Mouse (Mus musculus): Measurements from ENCODE around the gene Sgsm3. TPM values are rescaled to one million over a fixed set of nuclear protein-coding genes. Genes with fewer than 3 reads are reported as not detected.

Gene Sgsm3
- total and polyA plus RNA-seq, 2 experiments from 2014 or later = 67.2 to 78.9 TPM

DNA sequence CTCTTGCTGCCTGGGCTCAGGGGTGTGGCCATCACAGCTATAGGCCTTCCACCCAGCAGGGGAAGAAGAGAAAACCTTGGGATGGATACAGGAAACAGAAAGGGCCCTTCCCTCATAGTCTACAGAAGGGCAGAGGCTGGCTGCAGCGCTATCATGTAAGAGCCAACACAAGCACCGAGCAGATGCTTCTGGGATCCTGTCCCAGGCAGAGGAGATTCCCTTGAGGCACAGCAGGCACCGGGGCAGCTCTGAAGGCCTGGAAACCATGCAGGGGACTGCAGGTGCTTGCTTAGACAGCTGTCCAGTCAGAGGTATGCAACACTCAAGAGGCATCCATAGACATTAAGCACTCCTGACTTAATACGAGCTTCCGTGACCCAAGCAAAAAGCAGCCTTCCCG is 56.6 kb downstream of the Sgsm3 start:
- no peaks in the 10 kb centered on the region for H3K27me3 ChIP-seq (ENCODE audit: insufficient read depth, low read length)
- no peaks in the 10 kb centered on the region for H3K36me3 ChIP-seq (ENCODE audit: insufficient read depth)
- no peak for TF ChIP-seq CTCF (IDR thresholded peaks at IDR 0.05; ENCODE audit: low read depth)
- no peaks in the 10 kb centered on the region for H3K9me3 ChIP-seq (ENCODE audit: low read length)
- H3K27ac ChIP-seq (ENCODE audit: low read depth, low read length) = 0 out of 2 replicates have a peak overlapping the region, but pooled peaks have one; percentile 29
- ATAC-seq (no peak), DNase-seq (no peak)
- no peaks in the 10 kb centered on the region for H3K4me1 ChIP-seq (ENCODE audit: insufficient read depth)
- no peak overlapping the region for H3K4me2 ChIP-seq (ENCODE audit: low read depth)
- no peak overlapping the region for H3K9ac ChIP-seq
- H3K4me3 ChIP-seq (ENCODE audit: low read depth, low read length) = no peak overlapping the region
- WGBS = 79% methylated on average over 6 of the region's 6 CpGs

DNA sequence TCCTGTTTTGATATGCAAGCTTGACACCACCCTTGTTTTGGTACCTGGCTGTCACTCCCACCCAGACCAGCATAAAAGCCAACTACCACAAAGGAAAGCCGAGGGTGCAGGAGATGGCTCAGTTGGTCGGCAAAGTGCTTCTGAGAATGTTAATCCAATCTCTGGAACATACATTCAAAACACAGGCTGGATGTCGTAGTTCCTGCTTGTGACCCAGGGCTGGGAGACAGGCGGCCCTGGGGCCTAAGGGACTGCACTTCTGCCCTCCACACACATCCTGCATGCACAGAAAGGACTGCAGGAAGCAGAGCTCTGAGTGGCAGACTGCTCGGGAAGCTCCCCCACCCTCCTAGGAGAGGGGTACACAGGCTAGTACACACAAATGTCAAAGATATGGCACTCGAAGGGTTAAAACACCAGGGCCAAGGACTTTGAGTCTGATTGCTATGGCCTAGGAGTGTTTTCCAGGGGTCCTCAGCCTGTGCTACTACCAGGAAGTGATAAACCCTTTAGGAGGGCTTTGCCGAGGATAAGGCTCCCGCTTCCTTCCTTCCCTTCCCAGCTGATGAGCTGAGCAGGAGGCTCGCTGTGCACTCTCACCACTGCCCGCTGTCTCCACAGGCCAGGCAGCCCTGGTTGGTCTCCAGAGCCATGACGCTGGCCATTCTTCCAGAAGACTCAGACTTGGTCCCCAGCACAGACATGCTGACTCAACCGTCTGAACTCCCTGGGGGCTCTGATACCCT is 58.0 kb downstream of the Sgsm3 start:
- H3K27me3 ChIP-seq (ENCODE audit: insufficient read depth, low read length) = no peaks in the 10 kb centered on the region
- DNase-seq (no peak), ATAC-seq (no peak)
- WGBS = 81% methylated on average over 12 of the region's 12 CpGs
- TF ChIP-seq CTCF (IDR thresholded peaks at IDR 0.05; ENCODE audit: low read depth) = no peak
- H3K4me1 ChIP-seq (ENCODE audit: insufficient read depth) = no peaks in the 10 kb centered on the region
- H3K9ac ChIP-seq = no peak overlapping the region
- H3K4me2 ChIP-seq (ENCODE audit: low read depth) = no peak overlapping the region
- no peak overlapping the region for H3K27ac ChIP-seq (ENCODE audit: low read depth, low read length)
- H3K4me3 ChIP-seq (ENCODE audit: low read depth, low read length) = no peak overlapping the region
- H3K9me3 ChIP-seq (ENCODE audit: low read length) = no peaks in the 10 kb centered on the region
- H3K36me3 ChIP-seq (ENCODE audit: insufficient read depth) = no peaks in the 10 kb centered on the region

DNA sequence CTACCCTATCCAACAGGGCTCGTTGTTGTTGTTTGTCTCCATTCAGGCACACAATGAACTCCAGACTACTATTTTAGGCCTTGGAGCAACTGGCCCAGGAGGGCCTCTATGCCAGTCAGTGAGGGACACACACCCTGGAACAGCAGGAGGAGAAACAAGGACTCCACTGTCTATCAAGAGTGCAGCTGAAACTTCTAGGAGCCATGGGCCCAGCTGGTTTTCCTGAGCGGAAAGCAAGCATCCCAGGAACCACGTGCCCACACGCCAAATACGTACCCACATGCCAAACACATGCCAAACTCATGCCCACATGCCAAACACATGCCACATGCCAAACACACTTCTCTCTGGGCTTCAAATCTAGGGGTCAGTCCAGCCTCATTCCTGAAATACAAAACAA is 60.9 kb downstream of the Sgsm3 start:
- Histone ChIP-seq H3K36me3 (ENCODE audit: insufficient read depth) (no peaks in the 10 kb centered on the region; the same call in 1 of the 2 replicates), H3K9ac (no peak overlapping the region), H3K4me2 (ENCODE audit: low read depth) (no peak overlapping the region), H3K9me3 (ENCODE audit: low read length) (no peaks in the 10 kb centered on the region), H3K4me3 (ENCODE audit: low read depth, low read length) (no peak overlapping the region), H3K27ac (ENCODE audit: low read depth, low read length) (no peak overlapping the region), H3K4me1 (ENCODE audit: insufficient read depth) (no peaks in the 10 kb centered on the region), H3K27me3 (ENCODE audit: insufficient read depth, low read length) (no peaks in the 10 kb centered on the region)
- no peak for DNase-seq
- no peak for ATAC-seq
- 69% methylated on average over 5 of the region's 5 CpGs for WGBS
- no peak for TF ChIP-seq CTCF (IDR thresholded peaks at IDR 0.05; ENCODE audit: low read depth)

DNA sequence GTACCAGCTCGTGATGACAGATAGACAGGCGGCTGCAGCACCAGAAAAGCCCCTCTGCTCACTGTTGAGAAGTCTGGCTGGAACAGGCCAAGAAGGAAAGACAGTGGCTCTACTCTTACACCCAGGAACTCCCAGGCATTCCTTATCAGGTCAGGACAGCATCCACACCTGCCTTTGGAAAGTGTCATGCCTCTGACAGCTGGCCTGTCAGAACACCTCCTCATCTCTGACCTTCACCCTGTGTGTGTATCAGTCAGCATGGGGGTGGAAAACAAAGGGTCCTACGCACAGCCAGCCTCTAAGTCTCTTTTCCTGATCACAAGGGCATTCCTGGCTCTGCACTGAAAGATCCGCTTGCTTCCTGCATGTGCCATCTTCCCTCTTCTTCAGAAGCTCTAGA is 64.2 kb downstream of the Sgsm3 start:
- no peaks in the 10 kb centered on the region; the same call in 1 of the 2 replicates for H3K36me3 ChIP-seq (ENCODE audit: insufficient read depth)
- H3K4me3 ChIP-seq (ENCODE audit: low read depth, low read length) = no peak overlapping the region
- TF ChIP-seq CTCF (IDR thresholded peaks at IDR 0.05; ENCODE audit: low read depth) = no peak
- no peaks in the 10 kb centered on the region for H3K27me3 ChIP-seq (ENCODE audit: insufficient read depth, low read length)
- no peak overlapping the region for H3K9ac ChIP-seq
- H3K27ac ChIP-seq (ENCODE audit: low read depth, low read length) = no peak overlapping the region
- no peaks in the 10 kb centered on the region for H3K4me1 ChIP-seq (ENCODE audit: insufficient read depth)
- H3K9me3 ChIP-seq (ENCODE audit: low read length) = no peaks in the 10 kb centered on the region
- DNase-seq (no peak), ATAC-seq (no peak)
- no peak overlapping the region for H3K4me2 ChIP-seq (ENCODE audit: low read depth)
- 74% methylated on average over 4 of the region's 4 CpGs for WGBS

DNA sequence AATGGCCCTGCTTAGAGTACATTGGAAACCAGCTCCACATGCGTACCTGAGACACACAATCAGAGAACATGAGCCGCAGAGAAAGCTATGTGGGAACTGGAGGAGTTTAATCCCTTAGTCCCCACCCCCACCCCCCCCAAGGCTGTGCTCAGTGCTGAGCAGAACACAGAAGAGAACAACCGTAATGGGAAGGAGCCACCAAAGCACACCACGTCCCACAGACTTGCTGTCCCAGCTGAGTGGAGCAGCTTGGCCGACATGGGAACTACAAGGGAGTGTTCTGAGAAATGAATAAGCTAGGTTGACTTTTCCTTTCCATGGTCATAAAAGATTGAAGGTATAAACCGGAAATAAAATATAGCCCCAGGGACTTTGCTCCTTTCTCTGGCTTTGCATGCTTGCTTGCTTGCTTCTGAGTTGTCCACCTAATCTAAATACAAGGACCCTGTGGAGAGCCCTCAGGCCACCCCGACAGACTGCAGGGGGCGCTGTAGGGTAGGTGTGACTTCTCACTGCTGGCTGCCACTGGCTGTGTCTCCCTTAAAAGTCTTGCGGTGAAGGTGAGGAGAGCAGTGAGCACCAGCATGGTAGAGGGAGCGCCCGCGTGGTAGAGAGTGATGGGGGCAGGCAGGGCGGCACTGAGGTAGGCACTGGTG is 64.8 kb downstream of the Sgsm3 start:
- no peaks in the 10 kb centered on the region for H3K9me3 ChIP-seq (ENCODE audit: low read length)
- H3K36me3 ChIP-seq (ENCODE audit: insufficient read depth) = no peaks in the 10 kb centered on the region; the same call in 1 of the 2 replicates
- DNase-seq (no peak), ATAC-seq (no peak)
- H3K4me1 ChIP-seq (ENCODE audit: insufficient read depth) = no peaks in the 10 kb centered on the region
- TF ChIP-seq CTCF (IDR thresholded peaks at IDR 0.05; ENCODE audit: low read depth) = no peak; the same call in 1 of the 2 replicates
- no peak overlapping the region for H3K4me2 ChIP-seq (ENCODE audit: low read depth)
- H3K27me3 ChIP-seq (ENCODE audit: insufficient read depth, low read length) = no peaks in the 10 kb centered on the region
- no peak overlapping the region for H3K4me3 ChIP-seq (ENCODE audit: low read depth, low read length)
- WGBS = 60% methylated on average over 13 of the region's 13 CpGs
- H3K9ac ChIP-seq = no peak overlapping the region
- H3K27ac ChIP-seq (ENCODE audit: low read depth, low read length) = no peak overlapping the region

DNA sequence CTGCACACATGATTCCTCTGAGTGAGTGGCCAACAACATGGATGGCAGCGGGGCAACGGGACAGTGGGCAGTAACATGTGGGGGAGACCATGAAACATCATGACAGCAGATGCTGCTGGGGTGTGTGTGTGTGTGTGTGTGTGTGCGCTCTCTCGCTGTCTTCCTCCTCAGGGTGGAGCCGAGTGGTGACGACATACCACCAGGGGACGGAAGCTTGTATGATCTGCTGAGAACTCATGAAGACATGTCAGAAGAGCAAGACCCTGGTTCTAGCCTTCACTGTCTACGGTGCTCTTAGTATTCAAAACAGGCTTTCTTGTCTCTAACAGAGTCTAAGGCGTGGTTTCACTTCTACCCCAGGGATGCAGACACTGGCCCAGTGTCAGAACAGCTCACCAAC is 66.9 kb downstream of the Sgsm3 start:
- H3K27me3 ChIP-seq (ENCODE audit: insufficient read depth, low read length) = no peaks in the 10 kb centered on the region
- ATAC-seq = no peak
- no peak overlapping the region for H3K27ac ChIP-seq (ENCODE audit: low read depth, low read length)
- H3K9me3 ChIP-seq (ENCODE audit: low read length) = no peaks in the 10 kb centered on the region
- no peak overlapping the region for H3K4me2 ChIP-seq (ENCODE audit: low read depth)
- TF ChIP-seq CTCF (IDR thresholded peaks at IDR 0.05; ENCODE audit: low read depth) = no peak
- no peaks in the 10 kb centered on the region; the same call in 1 of the 2 replicates for H3K36me3 ChIP-seq (ENCODE audit: insufficient read depth)
- WGBS = 96% methylated on average over 9 of the region's 9 CpGs
- no peak overlapping the region for H3K9ac ChIP-seq
- no peak overlapping the region for H3K4me3 ChIP-seq (ENCODE audit: low read depth, low read length)
- H3K4me1 ChIP-seq (ENCODE audit: insufficient read depth) = no peaks in the 10 kb centered on the region
- DNase-seq = no peak

DNA sequence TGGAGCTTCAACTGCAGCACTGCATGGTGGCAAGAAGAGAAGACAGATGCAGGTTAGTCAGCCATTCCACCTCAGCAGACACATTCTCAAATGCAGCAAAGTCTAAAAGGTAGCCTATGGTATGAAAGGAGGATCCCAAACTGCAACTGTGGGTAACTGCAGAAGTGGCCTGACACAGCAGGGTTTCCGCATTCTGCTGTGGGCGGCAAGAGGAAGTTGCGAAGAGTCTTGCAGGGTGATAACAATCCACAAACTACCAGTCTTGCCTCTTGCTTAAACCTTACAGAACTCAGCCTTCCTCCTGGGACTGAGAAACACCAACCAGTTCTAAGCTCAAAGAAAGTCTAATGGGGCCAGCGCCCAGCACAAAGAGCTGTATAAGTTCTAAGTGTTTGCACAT is 67.8 kb downstream of the Sgsm3 start:
- Histone ChIP-seq H3K4me2 (ENCODE audit: low read depth) (no peak overlapping the region), H3K4me3 (ENCODE audit: low read depth, low read length) (no peak overlapping the region), H3K9ac (no peak overlapping the region), H3K36me3 (ENCODE audit: insufficient read depth) (no peaks in the 10 kb centered on the region; the same call in 1 of the 2 replicates), H3K9me3 (ENCODE audit: low read length) (no peaks in the 10 kb centered on the region), H3K27me3 (ENCODE audit: insufficient read depth, low read length) (no peaks in the 10 kb centered on the region), H3K4me1 (ENCODE audit: insufficient read depth) (no peaks in the 10 kb centered on the region), H3K27ac (ENCODE audit: low read depth, low read length) (no peak overlapping the region)
- TF ChIP-seq CTCF (IDR thresholded peaks at IDR 0.05; ENCODE audit: low read depth) = no peak
- 97% methylated on average over 4 of the region's 4 CpGs for WGBS
- DNase-seq (no peak), ATAC-seq (no peak)
